Mouse (Mus musculus) CD4-positive helper T cell, adult 2 months (primary cell): ENCODE data around the gene Foxp3.

Experiments
- DNase-seq: peaks from one replicate; pipeline ENCODE4 v3.0.0-alpha.2; 2012; ENCODE audit warnings: low read depth, missing footprints, low spot score

Foxp3 gene

DNA sequence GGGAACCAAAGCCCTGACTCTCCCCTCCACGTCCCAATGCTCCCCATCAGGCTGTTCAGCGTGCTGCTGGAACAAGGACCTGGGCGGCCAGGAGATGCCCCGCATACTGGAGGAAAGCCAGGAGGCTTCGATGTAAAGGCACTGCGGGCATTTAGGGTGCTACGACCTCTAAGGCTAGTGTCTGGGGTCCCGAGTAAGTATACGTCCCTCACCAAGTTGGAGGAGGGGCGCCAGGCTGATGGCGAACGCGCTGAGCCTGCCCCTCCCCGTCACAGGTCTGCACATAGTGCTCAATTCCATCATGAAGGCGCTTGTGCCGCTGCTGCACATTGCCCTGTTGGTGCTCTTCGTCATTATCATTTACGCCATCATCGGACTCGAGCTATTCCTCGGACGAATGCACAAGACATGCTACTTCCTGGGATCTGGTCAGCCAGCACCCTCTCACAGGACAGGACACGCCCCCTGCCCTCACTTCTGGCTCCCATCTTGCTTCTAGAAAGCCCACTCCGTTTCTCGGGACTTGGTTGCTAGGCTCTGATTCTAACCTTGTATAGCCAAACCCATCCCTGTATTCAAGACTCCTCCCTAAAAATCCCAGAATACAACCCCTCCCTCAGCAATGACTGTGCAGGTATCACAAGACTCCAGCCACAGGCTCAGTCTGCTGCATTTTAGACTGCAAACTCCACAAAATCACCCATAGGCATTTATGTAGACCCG lies 37.3 kb downstream of the Foxp3 start:
- no peak for DNase-seq

DNA sequence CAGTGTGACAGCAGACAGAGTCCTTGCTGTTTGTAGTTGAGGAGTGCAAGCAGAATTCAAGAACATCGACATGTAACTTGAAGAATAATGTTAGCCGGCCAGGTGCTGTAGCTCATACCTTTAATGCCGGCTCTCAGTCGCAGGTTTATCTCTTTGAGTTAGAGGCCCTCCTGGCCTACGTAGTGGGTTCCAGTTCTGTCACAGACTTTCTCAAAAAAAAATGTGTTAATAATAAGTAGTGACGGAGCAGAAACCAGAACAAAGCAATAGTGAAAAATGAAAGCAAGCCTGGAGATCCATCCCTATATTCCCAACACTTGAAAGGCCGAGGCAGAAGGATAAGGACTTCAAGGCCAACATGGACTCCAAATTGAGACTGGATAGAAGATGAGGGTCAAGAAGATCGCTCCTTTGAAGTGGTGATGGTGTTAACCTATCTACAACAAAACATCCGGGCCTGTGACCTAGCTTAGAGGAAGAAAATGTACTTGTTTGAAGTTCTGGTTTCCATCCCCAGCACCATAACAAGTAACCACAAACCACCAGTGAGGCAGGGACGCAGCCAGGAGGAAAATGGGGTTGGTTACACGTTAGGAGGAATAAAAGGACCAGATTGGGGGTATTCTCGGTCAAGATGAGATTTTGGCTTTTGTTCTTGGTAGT lies 44.6 kb downstream of the Foxp3 start:
- peak; percentile 68 for DNase-seq

DNA sequence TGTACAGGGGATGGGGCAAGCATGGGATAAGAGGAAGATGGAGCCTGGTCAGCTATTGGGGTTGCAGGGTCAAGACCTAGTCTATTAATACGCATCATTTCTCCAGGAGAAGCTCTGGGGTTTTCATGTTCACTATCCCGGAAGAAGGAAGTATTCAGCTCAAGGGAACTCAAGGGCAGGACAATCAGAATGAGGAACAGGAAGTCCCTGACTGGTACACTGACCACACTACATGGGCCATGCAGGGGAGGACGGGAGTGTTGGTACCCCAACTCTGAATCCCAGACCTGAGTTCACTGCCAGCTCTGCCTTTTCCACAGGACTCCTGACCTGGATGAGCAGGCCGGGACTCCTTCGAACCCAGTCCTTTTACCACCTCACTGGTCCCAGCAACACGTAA lies 59.1 kb downstream of the Foxp3 start:
- DNase-seq, result no peak

DNA sequence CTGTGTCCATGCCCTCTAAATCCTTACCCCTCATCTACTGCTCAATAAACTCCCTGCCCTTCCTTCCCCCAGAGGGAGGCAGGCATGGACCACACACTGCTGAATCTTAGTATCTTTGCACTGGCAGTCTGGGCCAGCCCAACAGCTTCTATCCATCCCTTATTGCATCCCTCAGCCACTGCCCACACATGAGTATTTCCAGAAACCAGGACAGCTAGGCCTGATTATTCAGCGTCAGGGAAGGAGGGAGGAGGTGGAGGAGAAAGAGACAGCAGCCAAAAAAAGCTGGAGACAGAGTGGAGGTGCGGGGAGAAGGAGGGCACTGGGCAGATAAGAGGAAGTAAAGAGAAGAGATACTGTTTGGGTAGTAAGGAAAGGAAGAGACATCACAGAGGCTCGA lies 61.7 kb downstream of the Foxp3 start:
- no peak for DNase-seq

DNA sequence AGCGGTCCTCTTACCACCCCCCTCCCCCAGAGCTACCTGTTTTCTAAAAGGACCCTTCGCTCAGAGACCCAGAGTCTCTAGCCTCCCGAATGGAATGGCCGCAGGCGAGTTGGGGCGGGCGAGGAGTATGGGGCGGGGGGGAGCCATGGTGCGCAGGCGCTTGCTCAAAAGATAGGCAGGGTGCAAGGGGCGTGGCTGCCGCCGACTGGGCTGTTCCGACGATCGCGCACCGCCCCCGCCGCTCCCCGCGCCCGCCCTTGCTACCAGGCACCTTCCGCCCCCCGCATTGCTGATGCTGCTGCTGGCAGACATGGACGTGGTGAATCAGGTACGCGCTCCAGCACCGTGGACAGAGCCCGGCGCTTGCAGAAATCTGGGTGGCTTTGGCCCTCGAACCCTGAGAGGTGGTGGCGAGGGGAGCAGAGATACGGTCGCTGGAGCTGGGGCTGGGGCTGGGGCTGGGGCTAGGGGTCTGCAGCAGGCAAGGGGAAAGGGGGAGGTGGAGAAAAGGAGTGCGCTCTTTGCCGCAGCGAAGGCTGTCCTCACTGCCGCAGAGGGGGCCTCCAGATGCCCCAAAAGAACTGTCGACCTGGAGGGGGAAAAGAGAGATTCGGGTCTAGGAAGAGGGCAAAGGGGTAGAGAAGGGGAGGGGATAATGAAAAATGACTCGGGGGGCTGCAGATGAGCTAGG lies 65.1 kb downstream of the Foxp3 start, which contains the start of gene Syp:
TSS of gene Syp (plus strand) at position 71 of the 691 bp plus-strand sequence.
- peak; percentile 78 for DNase-seq

DNA sequence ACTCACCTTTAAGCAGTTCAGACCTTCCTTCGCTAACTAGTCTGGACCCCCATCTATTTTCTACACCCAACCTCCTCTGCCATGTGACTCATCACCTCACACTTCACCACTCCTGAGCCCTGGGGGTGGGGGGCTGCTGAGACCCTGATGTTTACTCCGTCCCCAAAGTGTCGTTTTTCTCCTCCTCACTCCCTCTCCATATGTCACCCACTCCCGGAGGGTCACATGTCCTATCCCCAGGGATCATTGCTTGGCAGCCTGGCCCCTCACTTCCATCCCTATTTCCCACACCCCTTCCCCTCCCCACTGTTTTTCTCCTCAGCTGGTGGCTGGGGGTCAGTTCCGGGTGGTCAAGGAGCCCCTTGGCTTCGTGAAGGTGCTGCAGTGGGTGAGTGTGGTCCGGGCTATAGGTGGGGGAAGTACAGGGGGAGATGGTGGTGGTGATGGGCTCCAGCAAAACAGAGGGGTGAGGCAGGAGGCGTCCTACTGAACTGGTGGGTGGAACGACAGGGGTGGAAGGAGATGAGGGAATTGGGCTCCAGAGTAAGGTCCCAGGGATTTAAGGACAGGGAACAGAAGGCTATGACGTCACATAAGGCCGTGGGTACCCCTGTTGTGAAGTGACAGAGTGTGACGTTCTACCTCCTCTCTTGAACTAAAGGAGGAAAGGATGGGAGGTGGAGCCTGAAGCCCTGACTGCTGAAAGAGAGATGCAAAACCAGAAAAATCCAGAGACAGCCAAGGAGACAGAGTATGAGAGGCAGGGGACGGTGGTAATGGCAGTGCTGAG lies 66.3 kb downstream of the Foxp3 start:
- DNase-seq, result no peak

DNA sequence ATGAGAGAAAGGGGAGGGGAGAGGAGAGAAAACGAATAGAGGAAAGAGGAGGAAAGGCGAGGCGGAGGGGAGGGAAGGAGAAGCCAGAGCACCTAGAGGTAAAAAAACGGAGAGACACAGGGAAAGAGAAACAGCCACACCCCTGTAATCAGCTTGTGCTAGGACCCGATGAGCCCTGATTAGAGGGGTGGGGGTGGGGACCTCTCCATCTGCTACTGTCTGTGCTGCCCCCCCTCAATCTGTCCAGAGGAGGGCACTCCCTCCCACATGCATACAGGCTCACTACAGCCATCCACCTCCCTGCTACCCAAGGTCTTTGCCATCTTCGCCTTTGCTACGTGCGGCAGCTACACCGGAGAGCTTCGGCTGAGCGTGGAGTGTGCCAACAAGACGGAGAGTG lies 67.3 kb downstream of the Foxp3 start:
- DNase-seq, result no peak
